Mouse (Mus musculus) lung, embryonic 14.5 days (tissue): ENCODE data around the gene Gm10436. TPM values are rescaled to one million over a fixed set of nuclear protein-coding genes. Genes with fewer than 3 reads are reported as not detected.
A peak's percentile ranks its signal among the peaks of the same experiment; 100 is the strongest.
"Not testable (repeated sequence)": the region's sequence is repeated elsewhere in the genome, so short reads cannot be mapped to it uniquely, and the experiment has no call there.

ENCODE experiments used
- ATAC-seq: fragments of 200-750 bp; cut with Nextera tagmentation; 2 replicates; pipeline ENCODE4 v1.8.0; 2017; ENCODE audit warnings: mild to moderate bottlenecking, moderate TSS enrichment, moderate library complexity; ENCODE audit not compliant: insufficient read depth
- DNase-seq: peaks from one replicate; pipeline ENCODE4 v3.0.0-alpha.2; 2015
- H3K27ac ChIP-seq: fragments of 300-500 bp; sonication (generic); 2 replicates; pipeline ENCODE4 v1.5.1; 2014; ENCODE audit warnings: low read depth, mild to moderate bottlenecking, moderate library complexity
- H3K27me3 ChIP-seq: fragments of 300-500 bp; sonication (generic); 2 replicates; pipeline ENCODE4 v1.6.1; 2014; ENCODE audit warnings: low read length, control low read depth; ENCODE audit not compliant: insufficient read depth
- H3K36me3 ChIP-seq: fragments of 300-500 bp; sonication (generic); 2 replicates; pipeline ENCODE4 v1.6.1; 2014; ENCODE audit warnings: control low read depth; ENCODE audit not compliant: insufficient read depth
- H3K4me1 ChIP-seq: fragments of 300-500 bp; sonication (generic); 2 replicates; pipeline ENCODE4 v1.6.1; 2014; ENCODE audit warnings: antibody characterized with exemption, control low read depth; ENCODE audit not compliant: insufficient read depth
- H3K4me2 ChIP-seq: fragments of 300-500 bp; sonication (generic); 2 replicates; pipeline ENCODE4 v1.6.1; 2014; ENCODE audit warnings: mild to moderate bottlenecking
- H3K4me3 ChIP-seq: fragments of 300-500 bp; sonication (generic); 2 replicates; pipeline ENCODE4 v1.5.1; 2014; ENCODE audit warnings: low read depth, low read length
- H3K9ac ChIP-seq: fragments of 300-500 bp; sonication (generic); 2 replicates; pipeline ENCODE4 v1.6.1; 2014
- H3K9me3 ChIP-seq: fragments of 300-500 bp; sonication (generic); 2 replicates; pipeline ENCODE4 v1.6.1; 2016; ENCODE audit warnings: low read depth, low read length, control low read depth
- CTCF ChIP-seq: IDR thresholded peaks from 2 replicates; pipeline ENCODE4 v1.5.1; 2016; ENCODE audit warnings: antibody characterized with exemption, low read depth
- WGBS: fragments of 180-500 bp; shearing (Covaris S2); extraction: QIAGEN DNeasy Blood & Tissue Kit; methylation state at CpG from one replicate; pipeline ENCODE4 v1.1.7; 2014; 5-methylcytosine and 5-hydroxymethylcytosine counted together
- polyA plus RNA-seq: library from polyadenylated mRNA; unstranded; fragments of >200 nt; fragmentation: Nextera tagmentation; extraction: Ambion mirVana; gene quantifications from 2 replicates; pipeline ENCODE4 v1.2.1, GENCODE M21; 2014

Gm10436 gene
- not detected in 2 replicates for polyA plus RNA-seq

GRCm38 (mm10) chr12:88182008-88182407 is at the start of gene Gm10436:
Gene Gm10436, minus strand, starts transcription at chr12:88182108.
- not testable (repeated sequence) for H3K4me2 ChIP-seq, H3K27ac ChIP-seq

GRCm38 (mm10) chr12:88219445-88219844 is 37.5 kb upstream of the Gm10436 start:
- DNase-seq: no peak
- Histone ChIP-seq H3K4me1 (no peaks in the 10 kb centered on the region), H3K9me3 (no peaks in the 10 kb centered on the region), H3K36me3 (no peaks in the 10 kb centered on the region), H3K9ac (no peak overlapping the region), H3K27me3 (no peaks in the 10 kb centered on the region), H3K4me3 (no peak overlapping the region), H3K27ac (no peak overlapping the region), H3K4me2 (no peak overlapping the region)
- WGBS: 87% methylated on average over 3 of the region's 3 CpGs
- ATAC-seq: no peak
- no peak for TF ChIP-seq CTCF

More at GRCm38 (mm10) chr12:88182008-88182407, at the start of gene Gm10436:
- not testable (repeated sequence) for H3K36me3 ChIP-seq, H3K27me3 ChIP-seq, ATAC-seq, H3K9me3 ChIP-seq, H3K9ac ChIP-seq, H3K4me3 ChIP-seq, DNase-seq, H3K4me1 ChIP-seq
- WGBS: 69% methylated on average over 1 of the region's 1 CpGs

DNA sequence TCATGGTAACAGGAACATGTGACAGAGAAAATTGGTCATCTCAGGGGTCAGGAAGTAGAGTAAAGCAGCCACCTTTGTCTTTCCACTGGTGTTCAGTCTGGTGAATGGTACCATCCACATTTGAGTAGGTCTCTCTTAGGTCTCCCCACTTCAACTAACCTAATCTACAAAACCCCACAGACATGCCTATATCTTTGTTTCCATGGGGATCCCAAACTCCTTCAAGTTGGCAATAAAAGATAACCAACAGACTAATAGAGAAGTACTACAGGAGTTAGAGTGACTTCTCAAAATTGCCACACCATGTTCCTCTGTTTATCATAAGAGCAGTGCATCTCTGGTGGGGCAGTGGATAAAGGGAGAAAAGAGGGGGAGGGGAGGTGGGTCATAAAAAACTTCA is 36.2 kb upstream of the Gm10436 start:
- not testable (repeated sequence) for H3K4me2 ChIP-seq, H3K9ac ChIP-seq, H3K4me1 ChIP-seq, H3K36me3 ChIP-seq, DNase-seq, H3K27ac ChIP-seq, H3K9me3 ChIP-seq, ATAC-seq, H3K4me3 ChIP-seq, H3K27me3 ChIP-seq

GRCm38 (mm10) chr12:88214641-88215040 is 32.7 kb upstream of the Gm10436 start:
- Histone ChIP-seq H3K4me2 (no peak overlapping the region), H3K36me3 (no peaks in the 10 kb centered on the region), H3K4me1 (no peaks in the 10 kb centered on the region), H3K4me3 (no peak overlapping the region), H3K9ac (no peak overlapping the region), H3K9me3 (no peaks in the 10 kb centered on the region), H3K27me3 (no peaks in the 10 kb centered on the region), H3K27ac (no peak overlapping the region)
- TF ChIP-seq CTCF: no peak
- no peak for DNase-seq
- ATAC-seq: no peak
- 80% methylated on average over 12 of the region's 12 CpGs for WGBS

GRCm38 (mm10) chr12:88211458-88211857 is 29.6 kb upstream of the Gm10436 start:
- ATAC-seq, H3K27me3 ChIP-seq: not testable (repeated sequence)
- 81% methylated on average over 9 of the region's 9 CpGs for WGBS

GRCm38 (mm10) chr12:88202856-88203255 is 20.9 kb upstream of the Gm10436 start:
- Histone ChIP-seq H3K9me3 (no peaks in the 10 kb centered on the region), H3K4me1 (no peaks in the 10 kb centered on the region), H3K27ac (no peak overlapping the region), H3K4me2 (no peak overlapping the region), H3K4me3 (no peak overlapping the region), H3K27me3 (no peaks in the 10 kb centered on the region), H3K9ac (no peak overlapping the region), H3K36me3 (no peaks in the 10 kb centered on the region)
- ATAC-seq (no peak), DNase-seq (no peak)
- 89% methylated on average over 2 of the region's 2 CpGs for WGBS
- TF ChIP-seq CTCF: peak; percentile 13; the same call in 1 of the 2 replicates

More at GRCm38 (mm10) chr12:88211458-88211857, 29.6 kb upstream of the Gm10436 start:
- H3K4me3 ChIP-seq, H3K36me3 ChIP-seq, H3K9ac ChIP-seq, H3K4me2 ChIP-seq, H3K27ac ChIP-seq, DNase-seq, H3K9me3 ChIP-seq, H3K4me1 ChIP-seq: not testable (repeated sequence)

Other genes starting within 250 kb of the Gm10436 start
- not detected in 2 replicates for gene Gm2042, start 228.0 kb downstream of the Gm10436 start, polyA plus RNA-seq
- gene Gm2075, start 170.3 kb downstream of the Gm10436 start, polyA plus RNA-seq: not detected in 2 replicates
- not detected in 2 replicates for gene Gm6803, start 163.3 kb downstream of the Gm10436 start, polyA plus RNA-seq
- gene Gm2056, start 155.1 kb downstream of the Gm10436 start, polyA plus RNA-seq: not detected in 2 replicates
- gene Gm16368, start 98.4 kb downstream of the Gm10436 start, polyA plus RNA-seq: not detected in 2 replicates
- gene Gm8332, start 68.0 kb upstream of the Gm10436 start, polyA plus RNA-seq: not detected in 2 replicates
- not detected in 2 replicates for gene Gm5662, start 92.4 kb upstream of the Gm10436 start, polyA plus RNA-seq
- not detected in 2 replicates for gene Gm5039, start 141.9 kb upstream of the Gm10436 start, polyA plus RNA-seq
- 15.2 and 17.8 TPM in 2 replicates for gene Adck1, start 178.4 kb upstream of the Gm10436 start, polyA plus RNA-seq